Mouse (Mus musculus) spleen, adult 2 months (tissue): ENCODE results near the gene Cyb5r2.

ENCODE experiments used
- CTCF ChIP-seq: fragments of 200-500 bp; IDR thresholded peaks from 2 replicates; pipeline ENCODE4 v1.5.1; 2011; ENCODE audit warnings: mild to moderate bottlenecking, inconsistent platforms; ENCODE audit not compliant: insufficient read depth, insufficient read length, insufficient replicate concordance; ENCODE audit errors: extremely low read depth
- POLR2A ChIP-seq: fragments of 200-500 bp; IDR thresholded peaks from 2 replicates; pipeline ENCODE4 v1.6.1; 2011; ENCODE audit warnings: low read depth, low read length, inconsistent platforms

GRCm38 (mm10) chr7:107712743-107713142, 45.1 kb downstream of the Cyb5r2 start:
- TF ChIP-seq POLR2A: no peak
- TF ChIP-seq CTCF: no peak
